ENCODE assay signal across 10 mouse cellular contexts in the genomic region with DNA sequence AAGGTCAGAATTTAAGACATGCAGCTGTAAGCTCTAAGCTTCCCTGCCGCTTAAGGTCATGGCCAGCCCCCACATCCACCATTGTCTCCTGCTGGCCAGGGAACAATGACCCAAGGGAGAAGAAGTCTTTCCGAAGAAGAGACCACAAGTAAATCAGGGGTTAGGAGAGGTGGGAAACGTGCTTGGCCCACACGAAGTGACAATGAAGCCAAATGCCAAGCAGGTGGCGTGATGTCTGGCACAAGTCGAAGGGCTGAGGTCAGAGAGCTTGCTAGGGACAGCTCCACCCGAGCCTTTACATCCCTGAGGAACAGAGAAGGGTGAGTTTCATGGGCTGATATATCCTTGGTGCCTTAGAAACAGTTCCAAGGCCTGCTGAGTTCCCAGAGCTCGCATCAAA. TPM values are rescaled to one million over a fixed set of nuclear protein-coding genes. Genes with fewer than 3 reads are reported as not detected.
DNase-seq lines count a peak whose midpoint lies in the region; ATAC-seq and TF ChIP-seq lines count a peak whose summit lies in the region.
"Had no signal": no experiment of that assay in that cellular context is flagged by ENCODE, and none has a peak within 500 bp of the region (broad histone marks: within the 10 kb centered on the region; RNA-seq: fewer than 3 reads in every experiment).

No protein-coding gene starts in this region.

- no peak overlapping the region for H3K4me2 ChIP-seq in lung, embryonic 14.5 days
- H3K4me2 ChIP-seq in heart, embryonic 16.5 days (ENCODE audit: low read depth, low read length) = no peak overlapping the region

- no peak for TF ChIP-seq POLR2A in olfactory bulb, adult 2 months (IDR thresholded peaks at IDR 0.05; ENCODE audit: insufficient read depth, low read depth, low read length)

- H3K4me3 ChIP-seq in lung, embryonic 14.5 days (ENCODE audit: low read depth, low read length) = no peak overlapping the region
- no peak overlapping the region for H3K4me3 ChIP-seq in heart, embryonic 16.5 days (ENCODE audit: low read length)
- H3K4me3 ChIP-seq in olfactory bulb, adult 2 months (ENCODE audit: insufficient read depth, low read depth, low read length) = no peak overlapping the region
- H3K4me3 ChIP-seq: erythroblast, embryonic 14.5 days had no signal

- no peaks in the 10 kb centered on the region for H3K36me3 ChIP-seq in lung, embryonic 14.5 days (ENCODE audit: insufficient read depth)
- no peaks in the 10 kb centered on the region for H3K36me3 ChIP-seq in heart, embryonic 16.5 days (ENCODE audit: control insufficient read depth, insufficient read depth)

- ATAC-seq in lung, embryonic 14.5 days (ENCODE audit: insufficient read depth) = no peak
- no peak for ATAC-seq in heart, embryonic 16.5 days (replicated peaks; ENCODE audit: extremely low read depth, insufficient read depth, low FRiP score)
- ATAC-seq in megakaryocyte progenitor cell, adult 5-6 weeks (replicated peaks; ENCODE audit: poor library complexity) = no peak
- ATAC-seq: inflammation-experienced regulatory T-cells, adult 6 months had no signal

- no peak overlapping the region for H3K9ac ChIP-seq in lung, embryonic 14.5 days
- H3K9ac ChIP-seq in heart, embryonic 16.5 days (ENCODE audit: low read length) = peak overlapping the region; percentile 45

- H3K9me3 ChIP-seq in lung, embryonic 14.5 days (ENCODE audit: low read depth, low read length) = no peaks in the 10 kb centered on the region
- H3K9me3 ChIP-seq in heart, embryonic 16.5 days (replicated peaks; ENCODE audit: control insufficient read depth, low read length) = no peaks in the 10 kb centered on the region

- TF ChIP-seq CTCF in lung, embryonic 14.5 days (IDR thresholded peaks at IDR 0.05; ENCODE audit: low read depth) = no peak
- no peak for TF ChIP-seq CTCF in olfactory bulb, adult 2 months (IDR thresholded peaks at IDR 0.05; ENCODE audit: insufficient read depth, low read depth, low read length)

- 67% methylated on average over 8 of the region's 8 CpGs for WGBS in lung, embryonic 14.5 days
- whole genome bisulfite sequencing in heart, embryonic 16.5 days = 73% methylated on average over 8 of the region's 8 CpGs
- 75% methylated on average over 8 of the region's 8 CpGs for WGBS in olfactory bulb, adult 2 months

- peak overlapping the region; percentile 55; the same call in 1 of the 2 replicates for H3K27ac ChIP-seq in lung, embryonic 14.5 days (ENCODE audit: low read depth)
- peak overlapping the region; percentile 83 for H3K27ac ChIP-seq in heart, embryonic 16.5 days (ENCODE audit: low read length)
- 0 out of 2 replicates have a peak overlapping the region, but pooled peaks have one; percentile 40 for H3K27ac ChIP-seq in olfactory bulb, adult 2 months (ENCODE audit: insufficient read depth, low read depth, low read length)

- peaks cover 10% of the 10 kb centered on the region for H3K4me1 ChIP-seq in lung, embryonic 14.5 days (ENCODE audit: insufficient read depth)
- peaks cover 21% of the 10 kb centered on the region for H3K4me1 ChIP-seq in heart, embryonic 16.5 days (ENCODE audit: control insufficient read depth, insufficient read depth, low read length)
- peaks cover 5% of the 10 kb centered on the region; the same call in 1 of the 2 replicates for H3K4me1 ChIP-seq in olfactory bulb, adult 2 months (ENCODE audit: control insufficient read depth, insufficient read depth, low read length)

- no peaks in the 10 kb centered on the region for H3K27me3 ChIP-seq in lung, embryonic 14.5 days (ENCODE audit: insufficient read depth, low read length)
- no peaks in the 10 kb centered on the region for H3K27me3 ChIP-seq in heart, embryonic 16.5 days (ENCODE audit: control insufficient read depth, insufficient read depth, low read length)

- no peak for DNase-seq in lung, embryonic 14.5 days
- no peak for DNase-seq in lung, postnatal 4 days
- peak; percentile 58 to 64 for DNase-seq in gastrocnemius, adult 8-10 months (ENCODE audit: low spot score in 2 of 2)
- no peak for DNase-seq in left cerebral cortex, adult 18-20 months (ENCODE audit: low spot score in 2 of 2)
- DNase-seq: thymus, postnatal 36 days had no signal

RNA-seq across cellular contexts. Expression of a gene that starts 36.3 kb away (rescaled TPM):
- polyA plus RNA-seq in lung, embryonic 14.5 days (2014; fragmentation: Nextera tagmentation; extraction: Ambion mirVana) = 97.5 and 102 TPM in 2 replicates
- under 1 TPM; 0.19 to 0.88 (median 0.29) TPM for total RNA-seq in gastrocnemius, adult 8-10 months (2022)
- polyA plus RNA-seq in heart, embryonic 16.5 days (2015; fragmentation: Nextera tagmentation; extraction: Ambion mirVana) = 46.3 and 56.0 TPM in 2 replicates
- polyA plus RNA-seq in olfactory bulb, adult 2 months (2012; ENCODE audit: insufficient read depth, insufficient read length, low replicate concordance, missing spikeins) = not detected in 2 replicates
- 60.0 and 75.1 TPM in 2 replicates for total RNA-seq in megakaryocyte progenitor cell, adult 5-6 weeks (2015)
- total RNA-seq in megakaryocyte progenitor cell, adult 5-6 weeks (2017) = 82.4 and 96.9 TPM in 2 replicates
- total RNA-seq in left cerebral cortex, adult 18-20 months (2021) = under 1 TPM; 0.33 to 0.44 TPM

RNA-seq across cellular contexts. Expression of a gene that starts 52.9 kb away (rescaled TPM):
- 13.1 and 13.4 TPM in 2 replicates for polyA plus RNA-seq in lung, embryonic 14.5 days (2014; fragmentation: Nextera tagmentation; extraction: Ambion mirVana)
- under 1 TPM; 0.40 to 0.85 (median 0.70) TPM for total RNA-seq in gastrocnemius, adult 8-10 months (2022)
- 112 TPM in 2 replicates for polyA plus RNA-seq in heart, embryonic 16.5 days (2015; fragmentation: Nextera tagmentation; extraction: Ambion mirVana)
- not detected in 2 replicates for polyA plus RNA-seq in olfactory bulb, adult 2 months (2012; ENCODE audit: insufficient read depth, insufficient read length, low replicate concordance, missing spikeins)
- total RNA-seq in megakaryocyte progenitor cell, adult 5-6 weeks (2015) = not detected in 2 replicates
- total RNA-seq in megakaryocyte progenitor cell, adult 5-6 weeks (2017) = not detected in 2 replicates
- total RNA-seq in left cerebral cortex, adult 18-20 months (2021) = 1 to 10 TPM; 3.9 to 4.2 TPM

Comparison
In these comparisons a context has a peak if more than half of its experiments do, and no peak if none do; other contexts are left out.
1. DNase-seq: peak in gastrocnemius, adult 8-10 months (2 of 2); none in lung, embryonic 14.5 days (single experiment), lung, postnatal 4 days (0 of 2) and left cerebral cortex, adult 18-20 months (0 of 2).
2. RNA of a gene that starts 36.3 kb away (total RNA-seq): 60.0 to 96.9 TPM in megakaryocyte progenitor cell, adult 5-6 weeks; 0.33 to 0.44 TPM in left cerebral cortex, adult 18-20 months and 0.19 to 0.88 TPM in gastrocnemius, adult 8-10 months; every median in the first group is over 10 times any median in the second.
3. Peak in every context shown above with its lines, with median percentiles within 50 percentile points of each other: H3K27ac ChIP-seq.